In genomic region chr13:96740159-96740558, GRCm38 (mm10) we compare ENCODE assay signal across 44 mouse cellular contexts. TPM values are rescaled to one million over a fixed set of nuclear protein-coding genes. Genes with fewer than 3 reads are reported as not detected.
"Had no signal": no experiment of that assay in that cellular context is flagged by ENCODE, and none has a peak within 500 bp of the region (broad histone marks: within the 10 kb centered on the region; RNA-seq: fewer than 3 reads in every experiment).

No protein-coding gene starts in this region.

- H3K9me3 ChIP-seq: heart, embryonic 10.5 days; heart, embryonic 12.5 days; heart, embryonic 13.5 days; heart, embryonic 15.5 days; hindbrain, embryonic 10.5 days; hindbrain, embryonic 12.5 days; hindbrain, embryonic 13.5 days; hindbrain, embryonic 15.5 days; intestine, embryonic 15.5 days; kidney, embryonic 15.5 days had no signal

- H3K4me3 ChIP-seq: heart, embryonic 10.5 days; heart, embryonic 12.5 days; heart, embryonic 13.5 days; heart, embryonic 15.5 days; hindbrain, embryonic 10.5 days; hindbrain, embryonic 12.5 days; hindbrain, embryonic 13.5 days; hindbrain, embryonic 15.5 days; intestine, embryonic 15.5 days; kidney, embryonic 15.5 days; layer of hippocampus, adult 2 months had no signal

- H3K9ac ChIP-seq: heart, embryonic 12.5 days; heart, embryonic 13.5 days; heart, embryonic 15.5 days; hindbrain, embryonic 12.5 days; hindbrain, embryonic 13.5 days; hindbrain, embryonic 14.5 days; hindbrain, embryonic 15.5 days; intestine, embryonic 15.5 days; kidney, embryonic 15.5 days had no signal

- ATAC-seq: hindbrain, embryonic 16.5 days; hindbrain, postnatal 0 days; inflammation-experienced regulatory T-cells, adult 6 months; intestine, embryonic 15.5 days; intestine, embryonic 16.5 days; intestine, postnatal 0 days had no signal

- H3K36me3 ChIP-seq: heart, embryonic 10.5 days; heart, embryonic 12.5 days; heart, embryonic 13.5 days; heart, embryonic 15.5 days; hindbrain, embryonic 10.5 days; hindbrain, embryonic 12.5 days; hindbrain, embryonic 13.5 days; hindbrain, embryonic 15.5 days; intestine, embryonic 15.5 days; kidney, embryonic 15.5 days had no signal

- H3K4me2 ChIP-seq: heart, embryonic 11.5 days; heart, embryonic 12.5 days; heart, embryonic 13.5 days; heart, embryonic 15.5 days; hindbrain, embryonic 12.5 days; hindbrain, embryonic 13.5 days; hindbrain, embryonic 14.5 days; hindbrain, embryonic 15.5 days; intestine, embryonic 15.5 days; kidney, embryonic 15.5 days had no signal

- H3K4me1 ChIP-seq: heart, embryonic 10.5 days; heart, embryonic 12.5 days; heart, embryonic 13.5 days; heart, embryonic 15.5 days; hindbrain, embryonic 10.5 days; hindbrain, embryonic 12.5 days; hindbrain, embryonic 13.5 days; hindbrain, embryonic 15.5 days; intestine, embryonic 15.5 days; kidney, embryonic 15.5 days had no signal

- H3K27ac ChIP-seq: heart, embryonic 10.5 days; heart, embryonic 13.5 days; heart, embryonic 15.5 days; hindbrain, embryonic 10.5 days; hindbrain, embryonic 12.5 days; hindbrain, embryonic 13.5 days; hindbrain, embryonic 14.5 days; hindbrain, embryonic 15.5 days; hindbrain, postnatal 0 days; intestine, embryonic 15.5 days; kidney, embryonic 15.5 days; kidney, postnatal 0 days; layer of hippocampus, adult 2 months had no signal

- H3K27me3 ChIP-seq: heart, embryonic 12.5 days; heart, embryonic 13.5 days; heart, embryonic 15.5 days; hindbrain, embryonic 12.5 days; hindbrain, embryonic 13.5 days; hindbrain, embryonic 15.5 days; intestine, embryonic 15.5 days; kidney, embryonic 15.5 days had no signal

- DNase-seq: heart, postnatal 10 days; heart, postnatal 14 days; heart, postnatal 36 days; heart, postnatal 4 days; kidney, adult 11 months; kidney, adult 18-20 months; kidney, adult 2 months; kidney, adult 8-10 months; kidney, adult 9 months; kidney, postnatal 10 days; kidney, postnatal 14 days; kidney, postnatal 25 days; kidney, postnatal 36 days; kidney, postnatal 4 days; layer of hippocampus, adult 9-11 months; layer of hippocampus, postnatal 36 days had no signal

RNA-seq across cellular contexts. Expression of gene Ankrd31, which starts 7.9 kb away (rescaled TPM):
- total RNA-seq: heart, postnatal 10 days; heart, postnatal 14 days; heart, postnatal 25 days; heart, postnatal 36 days; heart, postnatal 4 days; hematopoietic stem cell, adult 5-6 weeks had no signal
- polyA plus RNA-seq: heart, embryonic 10.5 days; heart, embryonic 11.5 days; heart, embryonic 12.5 days; heart, embryonic 13.5 days; heart, embryonic 14.5 days; heart, embryonic 15.5 days; heart, embryonic 16.5 days; heart, postnatal 0 days; hindbrain, embryonic 10.5 days; hindbrain, embryonic 11.5 days; hindbrain, embryonic 12.5 days; hindbrain, embryonic 13.5 days; hindbrain, embryonic 14.5 days; hindbrain, embryonic 15.5 days; hindbrain, postnatal 0 days; inflammation-experienced regulatory T-cells, adult 6 months; intestine, embryonic 15.5 days; kidney, adult 2 months; kidney, embryonic 14.5 days; kidney, embryonic 15.5 days; kidney, embryonic 16.5 days; kidney, postnatal 0 days; large intestine, adult 2 months had no signal
